Mouse (Mus musculus) frontal cortex, adult (tissue): ENCODE results near the gene Tctn3.

Experiments used
- ATAC-seq: cut with Nextera tagmentation; 2 replicates; pipeline ENCODE4 v1.9.2; 2017; ENCODE audit warnings: mild to moderate bottlenecking, moderate library complexity, mixed read lengths; ENCODE audit not compliant: low TSS enrichment

Gene Tctn3

GRCm38 (mm10) chr19:40611830-40612506 lies at the start of gene Tctn3, which contains the start of gene Entpd1:
TSS of gene Tctn3 (minus strand) at chr19:40612233.
TSS of gene Entpd1 (plus strand) at chr19:40612366.
- ATAC-seq = peak; percentile 100

GRCm38 (mm10) chr19:40661108-40661507 lies 49.1 kb upstream of the Tctn3 start:
- no peak for ATAC-seq

GRCm38 (mm10) chr19:40660510-40660909 lies 48.5 kb upstream of the Tctn3 start:
- ATAC-seq = no peak

- peak; percentile 67 for ATAC-seq
These were observed 47.8 kb upstream of the Tctn3 start for GRCm38 (mm10) chr19:40659651-40660478.

- no peak for ATAC-seq
These were observed 46.9 kb upstream of the Tctn3 start for GRCm38 (mm10) chr19:40658935-40659334.

GRCm38 (mm10) chr19:40658281-40658680 lies 46.2 kb upstream of the Tctn3 start:
- ATAC-seq = no peak

GRCm38 (mm10) chr19:40656207-40656606 lies 44.2 kb upstream of the Tctn3 start:
- ATAC-seq = no peak

GRCm38 (mm10) chr19:40650090-40650489 lies 38.1 kb upstream of the Tctn3 start:
- ATAC-seq = no peak

- ATAC-seq = no peak
These were observed 35.5 kb upstream of the Tctn3 start for GRCm38 (mm10) chr19:40647319-40648158.

- no peak for ATAC-seq
These were observed 34.3 kb upstream of the Tctn3 start for GRCm38 (mm10) chr19:40646379-40646778.

GRCm38 (mm10) chr19:40643846-40644245 lies 31.8 kb upstream of the Tctn3 start:
- no peak for ATAC-seq

GRCm38 (mm10) chr19:40640799-40641198 lies 28.8 kb upstream of the Tctn3 start:
- no peak for ATAC-seq

- ATAC-seq = no peak
These were observed 27.8 kb upstream of the Tctn3 start for GRCm38 (mm10) chr19:40639729-40640304.

GRCm38 (mm10) chr19:40638582-40638981 lies 26.5 kb upstream of the Tctn3 start:
- no peak for ATAC-seq

- no peak for ATAC-seq
These were observed 25.6 kb upstream of the Tctn3 start for GRCm38 (mm10) chr19:40637601-40638000.

- no peak for ATAC-seq
These were observed 25.1 kb upstream of the Tctn3 start for GRCm38 (mm10) chr19:40637091-40637490.

GRCm38 (mm10) chr19:40633144-40633543 lies 21.1 kb upstream of the Tctn3 start:
- ATAC-seq = no peak

GRCm38 (mm10) chr19:40632668-40633067 lies 20.6 kb upstream of the Tctn3 start:
- no peak for ATAC-seq

- no peak for ATAC-seq
These were observed 20.2 kb upstream of the Tctn3 start for GRCm38 (mm10) chr19:40632193-40632592.

GRCm38 (mm10) chr19:40630606-40631005 lies 18.6 kb upstream of the Tctn3 start:
- peak; percentile 24 for ATAC-seq

GRCm38 (mm10) chr19:40630096-40630495 lies 18.1 kb upstream of the Tctn3 start:
- ATAC-seq = peak; percentile 99

GRCm38 (mm10) chr19:40628950-40629349 lies 16.9 kb upstream of the Tctn3 start:
- ATAC-seq = no peak
